Mouse (Mus musculus): ENCODE measurements at regions not wholly inside any gene's neighbourhood (a gene's known extent, or its start where the extent isn't known, plus 50 kb on each side); places are given as distances from the start of the nearest gene placed in this dataset.
"Not testable (repeated sequence)": the region's sequence is repeated elsewhere in the genome, so short reads cannot be mapped to it uniquely, and the experiment has no call there.

- Histone ChIP-seq H3K4me3 (ENCODE audit: low read depth, low read length) (no peak overlapping the region), H3K9ac (ENCODE audit: low read length) (no peak overlapping the region), H3K4me1 (replicated peaks; ENCODE audit: control insufficient read depth, insufficient read depth, low read length) (no peaks in the 10 kb centered on the region; the same call in 1 of the 2 replicates), H3K27ac (ENCODE audit: low read depth, low read length) (no peak overlapping the region), H3K9me3 (ENCODE audit: control insufficient read depth, low read length) (no peaks in the 10 kb centered on the region), H3K27me3 (ENCODE audit: control insufficient read depth, insufficient read depth, low read length) (no peaks in the 10 kb centered on the region), H3K4me2 (ENCODE audit: low read depth, low read length, severe bottlenecking) (no peak overlapping the region), H3K36me3 (ENCODE audit: control insufficient read depth, insufficient read depth, low read length) (no peaks in the 10 kb centered on the region)
- ATAC-seq (replicated peaks; ENCODE audit: low FRiP score) (peak; percentile 39), DNase-seq (ENCODE audit: low spot score) (peak; percentile 60)
- 50% methylated on average over 11 of the region's 11 CpGs for WGBS
These were observed 59.9 kb upstream of the Bend4 start for GRCm38 (mm10) chr5:67487965-67488409.

GRCm38 (mm10) chr5:67490709-67491108 lies 62.6 kb upstream of the Bend4 start:
- not testable (repeated sequence) for H3K27me3 ChIP-seq (ENCODE audit: control insufficient read depth, insufficient read depth, low read length); H3K9me3 ChIP-seq (ENCODE audit: control insufficient read depth, low read length); H3K4me1 ChIP-seq (replicated peaks; ENCODE audit: control insufficient read depth, insufficient read depth, low read length); DNase-seq (ENCODE audit: low spot score); H3K4me2 ChIP-seq (ENCODE audit: low read depth, low read length, severe bottlenecking); H3K27ac ChIP-seq (ENCODE audit: low read depth, low read length); ATAC-seq (replicated peaks; ENCODE audit: low FRiP score); H3K4me3 ChIP-seq (ENCODE audit: low read depth, low read length); H3K9ac ChIP-seq (ENCODE audit: low read length); H3K36me3 ChIP-seq (ENCODE audit: control insufficient read depth, insufficient read depth, low read length)

- H3K27ac ChIP-seq (ENCODE audit: low read depth, low read length) = no peak overlapping the region
- H3K9ac ChIP-seq (ENCODE audit: low read length) = no peak overlapping the region
- no peak overlapping the region for H3K4me3 ChIP-seq (ENCODE audit: low read depth, low read length)
- H3K9me3 ChIP-seq (ENCODE audit: control insufficient read depth, low read length) = no peaks in the 10 kb centered on the region
- no peak overlapping the region for H3K4me2 ChIP-seq (ENCODE audit: low read depth, low read length, severe bottlenecking)
- DNase-seq (ENCODE audit: low spot score) (no peak), ATAC-seq (replicated peaks; ENCODE audit: low FRiP score) (peak; percentile 64)
- H3K27me3 ChIP-seq (ENCODE audit: control insufficient read depth, insufficient read depth, low read length) = no peaks in the 10 kb centered on the region
- 43% methylated on average over 9 of the region's 9 CpGs for WGBS
- H3K4me1 ChIP-seq (replicated peaks; ENCODE audit: control insufficient read depth, insufficient read depth, low read length) = no peaks in the 10 kb centered on the region; the same call in 1 of the 2 replicates
- H3K36me3 ChIP-seq (ENCODE audit: control insufficient read depth, insufficient read depth, low read length) = no peaks in the 10 kb centered on the region
These were observed 64.8 kb upstream of the Bend4 start for GRCm38 (mm10) chr5:67492893-67493302.

DNA sequence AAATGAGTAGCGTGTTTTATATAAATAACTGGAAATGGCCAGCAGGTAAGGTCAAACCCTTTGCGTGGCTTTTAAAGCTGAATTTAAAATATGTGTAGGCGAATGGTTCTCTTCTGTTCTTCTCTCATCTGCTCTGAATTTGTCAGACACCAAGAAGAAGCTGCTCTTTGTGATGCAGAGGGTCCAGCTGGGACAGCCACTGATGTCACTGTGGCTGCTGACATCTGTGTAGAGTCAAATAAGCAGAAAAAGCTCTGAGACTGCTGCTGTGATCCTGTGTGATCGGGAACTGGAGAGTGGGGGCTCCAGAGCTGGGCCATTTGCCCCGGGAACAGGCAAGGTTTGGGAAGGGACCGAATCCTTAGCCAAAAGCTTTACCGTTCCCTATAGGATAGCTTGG lies 68.6 kb upstream of the Bend4 start:
- ATAC-seq (replicated peaks; ENCODE audit: low FRiP score) (no peak), DNase-seq (ENCODE audit: low spot score) (no peak)
- H3K4me2 ChIP-seq (ENCODE audit: low read depth, low read length, severe bottlenecking) = no peak overlapping the region
- H3K9me3 ChIP-seq (ENCODE audit: control insufficient read depth, low read length) = no peaks in the 10 kb centered on the region
- H3K4me1 ChIP-seq (replicated peaks; ENCODE audit: control insufficient read depth, insufficient read depth, low read length) = no peaks in the 10 kb centered on the region
- H3K27ac ChIP-seq (ENCODE audit: low read depth, low read length) = no peak overlapping the region
- H3K36me3 ChIP-seq (ENCODE audit: control insufficient read depth, insufficient read depth, low read length) = no peaks in the 10 kb centered on the region
- no peak overlapping the region for H3K9ac ChIP-seq (ENCODE audit: low read length)
- H3K27me3 ChIP-seq (ENCODE audit: control insufficient read depth, insufficient read depth, low read length) = no peaks in the 10 kb centered on the region
- H3K4me3 ChIP-seq (ENCODE audit: low read depth, low read length) = no peak overlapping the region
- 81% methylated on average over 7 of the region's 7 CpGs for WGBS

DNA sequence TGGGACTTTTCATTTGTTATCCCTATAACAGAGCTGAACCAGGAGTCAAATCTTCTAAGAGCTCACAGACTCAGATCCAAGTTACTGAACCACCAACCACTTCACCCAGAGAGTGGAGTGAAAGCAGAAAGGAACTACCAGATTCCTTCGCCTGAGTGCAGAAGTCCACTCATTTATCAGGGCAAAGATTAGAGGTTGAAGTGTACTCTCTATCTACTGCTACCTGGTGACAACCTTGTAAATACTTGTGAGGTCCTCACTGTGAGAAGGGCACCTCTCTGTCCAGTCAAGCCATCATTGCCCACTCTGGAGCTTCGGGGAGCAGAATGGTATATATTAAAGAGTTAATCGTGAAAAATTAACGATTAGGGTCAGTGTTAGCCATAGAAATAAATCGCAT lies 87.4 kb upstream of the Shisa3 start:
- H3K9me3 ChIP-seq (ENCODE audit: control insufficient read depth, low read length) = no peaks in the 10 kb centered on the region
- H3K4me1 ChIP-seq (replicated peaks; ENCODE audit: control insufficient read depth, insufficient read depth, low read length) = no peaks in the 10 kb centered on the region
- no peak overlapping the region for H3K4me2 ChIP-seq (ENCODE audit: low read depth, low read length, severe bottlenecking)
- H3K27me3 ChIP-seq (ENCODE audit: control insufficient read depth, insufficient read depth, low read length) = no peaks in the 10 kb centered on the region
- DNase-seq (ENCODE audit: low spot score) (no peak), ATAC-seq (replicated peaks; ENCODE audit: low FRiP score) (no peak)
- H3K4me3 ChIP-seq (ENCODE audit: low read depth, low read length) = no peak overlapping the region
- 91% methylated on average over 5 of the region's 5 CpGs for WGBS
- H3K9ac ChIP-seq (ENCODE audit: low read length) = no peak overlapping the region
- no peaks in the 10 kb centered on the region for H3K36me3 ChIP-seq (ENCODE audit: control insufficient read depth, insufficient read depth, low read length)
- no peak overlapping the region for H3K27ac ChIP-seq (ENCODE audit: low read depth, low read length)

DNA sequence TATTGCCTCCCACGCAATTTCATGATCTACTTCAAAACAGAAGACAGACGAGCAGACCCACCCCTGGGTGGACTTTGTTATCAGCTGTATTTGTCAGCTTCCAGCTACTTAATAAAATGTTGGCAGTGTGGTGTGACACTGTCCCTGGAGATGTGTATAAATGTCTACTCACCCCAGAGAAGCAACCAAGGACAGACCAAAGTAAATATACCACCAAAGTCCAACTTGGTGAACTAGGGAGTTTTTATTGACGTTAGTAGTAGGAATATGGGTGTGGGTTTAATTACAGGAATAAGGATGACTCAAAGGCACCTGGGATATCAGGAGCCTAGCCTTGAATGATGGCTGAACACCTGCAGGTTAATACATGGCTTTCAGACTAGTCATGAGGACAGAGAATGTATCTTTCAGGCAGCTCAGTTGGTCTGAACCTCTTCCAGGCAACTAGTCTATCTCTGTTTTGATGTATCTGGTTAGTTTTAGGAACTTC lies 86.2 kb upstream of the Shisa3 start:
- H3K27me3 ChIP-seq (ENCODE audit: control insufficient read depth, insufficient read depth, low read length) = no peaks in the 10 kb centered on the region
- no peak overlapping the region for H3K4me3 ChIP-seq (ENCODE audit: low read depth, low read length)
- H3K4me2 ChIP-seq (ENCODE audit: low read depth, low read length, severe bottlenecking) = no peak overlapping the region
- ATAC-seq (replicated peaks; ENCODE audit: low FRiP score) = no peak
- H3K9me3 ChIP-seq (ENCODE audit: control insufficient read depth, low read length) = no peaks in the 10 kb centered on the region
- H3K27ac ChIP-seq (ENCODE audit: low read depth, low read length) = no peak overlapping the region
- H3K9ac ChIP-seq (ENCODE audit: low read length) = no peak overlapping the region
- H3K4me1 ChIP-seq (replicated peaks; ENCODE audit: control insufficient read depth, insufficient read depth, low read length) = no peaks in the 10 kb centered on the region
- WGBS = 82% methylated on average over 3 of the region's 3 CpGs
- no peaks in the 10 kb centered on the region for H3K36me3 ChIP-seq (ENCODE audit: control insufficient read depth, insufficient read depth, low read length)
- no peak for DNase-seq (ENCODE audit: low spot score)

GRCm38 (mm10) chr5:67530149-67530548 lies 77.5 kb upstream of the Shisa3 start:
- H3K27me3 ChIP-seq (ENCODE audit: control insufficient read depth, insufficient read depth, low read length) = peaks cover 2% of the 10 kb centered on the region; the same call in 1 of the 2 replicates
- H3K4me2 ChIP-seq (ENCODE audit: low read depth, low read length, severe bottlenecking) = no peak overlapping the region
- H3K27ac ChIP-seq (ENCODE audit: low read depth, low read length) = no peak overlapping the region
- no peak overlapping the region for H3K4me3 ChIP-seq (ENCODE audit: low read depth, low read length)
- ATAC-seq (replicated peaks; ENCODE audit: low FRiP score) (no peak), DNase-seq (ENCODE audit: low spot score) (no peak)
- WGBS = 59% methylated on average over 5 of the region's 5 CpGs
- H3K36me3 ChIP-seq (ENCODE audit: control insufficient read depth, insufficient read depth, low read length) = no peaks in the 10 kb centered on the region
- H3K9me3 ChIP-seq (ENCODE audit: control insufficient read depth, low read length) = no peaks in the 10 kb centered on the region
- H3K4me1 ChIP-seq (replicated peaks; ENCODE audit: control insufficient read depth, insufficient read depth, low read length) = peaks cover 5% of the 10 kb centered on the region
- no peak overlapping the region for H3K9ac ChIP-seq (ENCODE audit: low read length)

DNA sequence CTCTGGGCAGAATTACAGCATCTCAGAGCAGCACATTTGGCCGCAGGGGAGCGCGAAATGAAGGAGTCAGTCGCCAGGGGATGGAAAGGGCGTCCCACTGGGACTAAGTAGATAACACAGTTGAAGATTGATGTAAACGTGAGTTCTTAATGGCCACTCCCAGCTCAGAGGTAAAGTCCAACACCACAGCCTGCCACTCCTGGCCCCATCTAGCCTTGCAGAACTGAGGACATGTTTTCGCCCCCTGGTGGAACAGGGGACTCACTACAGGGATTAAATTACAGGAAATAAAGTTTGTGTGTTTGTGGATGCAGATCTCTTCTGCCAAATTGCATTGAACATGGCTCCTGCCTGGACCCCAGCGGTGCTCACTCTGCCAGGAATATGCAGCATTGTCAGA lies 76.7 kb upstream of the Shisa3 start:
- 36% methylated on average over 8 of the region's 8 CpGs for WGBS
- Histone ChIP-seq H3K4me2 (ENCODE audit: low read depth, low read length, severe bottlenecking) (no peak overlapping the region), H3K36me3 (ENCODE audit: control insufficient read depth, insufficient read depth, low read length) (no peaks in the 10 kb centered on the region), H3K27me3 (ENCODE audit: control insufficient read depth, insufficient read depth, low read length) (peaks cover 2% of the 10 kb centered on the region; the same call in 1 of the 2 replicates), H3K9ac (ENCODE audit: low read length) (no peak overlapping the region), H3K4me1 (replicated peaks; ENCODE audit: control insufficient read depth, insufficient read depth, low read length) (peaks cover 5% of the 10 kb centered on the region), H3K27ac (ENCODE audit: low read depth, low read length) (no peak overlapping the region), H3K4me3 (ENCODE audit: low read depth, low read length) (no peak overlapping the region), H3K9me3 (ENCODE audit: control insufficient read depth, low read length) (no peaks in the 10 kb centered on the region)
- DNase-seq (ENCODE audit: low spot score) (peak; percentile 68), ATAC-seq (replicated peaks; ENCODE audit: low FRiP score) (no peak)

DNA sequence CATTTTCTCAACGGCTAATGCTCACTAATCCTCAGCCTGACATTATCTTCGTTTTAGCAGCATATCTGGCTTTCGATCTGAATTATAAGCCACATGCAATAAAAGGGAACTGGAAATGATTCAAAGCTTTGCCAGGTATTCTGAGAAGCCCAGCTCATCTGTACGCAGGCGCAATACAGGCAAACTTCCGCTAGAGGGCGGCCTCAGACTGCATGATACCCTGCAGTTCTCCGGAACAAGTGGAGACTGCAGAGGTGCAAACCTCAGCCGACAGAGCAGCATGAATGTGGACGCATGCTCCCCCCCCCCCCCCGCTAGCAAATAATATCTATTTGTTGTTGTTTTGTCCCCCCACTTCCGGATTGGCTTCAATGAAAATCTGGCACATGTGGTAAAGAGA lies 75.3 kb upstream of the Shisa3 start:
- DNase-seq (ENCODE audit: low spot score) (peak; percentile 92), ATAC-seq (replicated peaks; ENCODE audit: low FRiP score) (peak; percentile 79)
- WGBS = 3% methylated on average over 12 of the region's 12 CpGs
- Histone ChIP-seq H3K9me3 (ENCODE audit: control insufficient read depth, low read length) (no peaks in the 10 kb centered on the region), H3K27me3 (ENCODE audit: control insufficient read depth, insufficient read depth, low read length) (peaks cover 2% of the 10 kb centered on the region; the same call in 1 of the 2 replicates), H3K9ac (ENCODE audit: low read length) (no peak overlapping the region), H3K27ac (ENCODE audit: low read depth, low read length) (no peak overlapping the region), H3K36me3 (ENCODE audit: control insufficient read depth, insufficient read depth, low read length) (no peaks in the 10 kb centered on the region), H3K4me1 (replicated peaks; ENCODE audit: control insufficient read depth, insufficient read depth, low read length) (peaks cover 5% of the 10 kb centered on the region), H3K4me3 (ENCODE audit: low read depth, low read length) (peak overlapping the region; percentile 3; the same call in 1 of the 2 replicates), H3K4me2 (ENCODE audit: low read depth, low read length, severe bottlenecking) (peak overlapping the region; percentile 53)

Data from forebrain, embryonic 11.5 days (tissue).